Mouse (Mus musculus) brain, adult 2 months (tissue): ENCODE results near the gene Idua.
"Not testable (repeated sequence)": the region's sequence is repeated elsewhere in the genome, so short reads cannot be mapped to it uniquely, and the experiment has no call there.

ENCODE experiments used
- DNase-seq: peaks from one replicate; pipeline ENCODE4 v3.0.0; 2011; ENCODE audit warnings: low read depth, low spot score

Gene Idua

GRCm38 (mm10) chr5:108659698-108660631 lies at the start of gene Idua:
Idua (plus strand) TSS chr5:108660331.
- peak; percentile 24 for DNase-seq

- DNase-seq, result no peak
Measured at GRCm38 (mm10) chr5:108610426-108610825, 49.7 kb upstream of the Idua start.

GRCm38 (mm10) chr5:108621870-108622269 lies 38.3 kb upstream of the Idua start:
- peak; percentile 67 for DNase-seq

DNA sequence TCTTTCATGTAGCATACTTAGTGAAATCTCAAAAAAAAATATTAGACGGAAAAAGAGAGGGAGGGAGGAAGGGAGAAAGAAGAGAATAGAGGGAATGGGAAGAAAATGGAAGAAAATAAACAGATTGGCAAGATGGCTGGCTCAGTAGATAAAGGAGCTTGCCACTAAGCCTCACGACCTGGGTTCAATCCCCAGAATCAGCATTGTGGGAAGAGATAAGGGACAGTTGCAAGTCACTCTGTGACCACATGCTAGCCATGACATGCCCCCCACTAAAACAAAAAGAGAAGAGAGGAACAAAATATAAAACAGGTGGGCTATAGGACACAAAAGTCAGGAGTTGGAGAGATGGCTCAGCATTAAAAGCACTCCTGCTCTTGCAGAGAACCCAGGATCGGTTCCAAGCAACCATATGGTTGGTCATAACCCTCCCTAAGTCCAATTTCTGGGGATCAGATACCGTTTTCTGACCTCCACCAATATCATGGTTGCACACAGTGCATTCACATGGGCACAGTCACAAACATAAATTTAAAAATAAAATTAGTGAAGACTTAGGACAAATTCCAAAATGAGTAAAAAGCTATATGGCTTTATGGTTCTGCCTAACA lies 34.0 kb upstream of the Idua start:
- peak; percentile 65 for DNase-seq

- no peak for DNase-seq
Measured at GRCm38 (mm10) chr5:108628891-108629633, 31.1 kb upstream of the Idua start.

DNA sequence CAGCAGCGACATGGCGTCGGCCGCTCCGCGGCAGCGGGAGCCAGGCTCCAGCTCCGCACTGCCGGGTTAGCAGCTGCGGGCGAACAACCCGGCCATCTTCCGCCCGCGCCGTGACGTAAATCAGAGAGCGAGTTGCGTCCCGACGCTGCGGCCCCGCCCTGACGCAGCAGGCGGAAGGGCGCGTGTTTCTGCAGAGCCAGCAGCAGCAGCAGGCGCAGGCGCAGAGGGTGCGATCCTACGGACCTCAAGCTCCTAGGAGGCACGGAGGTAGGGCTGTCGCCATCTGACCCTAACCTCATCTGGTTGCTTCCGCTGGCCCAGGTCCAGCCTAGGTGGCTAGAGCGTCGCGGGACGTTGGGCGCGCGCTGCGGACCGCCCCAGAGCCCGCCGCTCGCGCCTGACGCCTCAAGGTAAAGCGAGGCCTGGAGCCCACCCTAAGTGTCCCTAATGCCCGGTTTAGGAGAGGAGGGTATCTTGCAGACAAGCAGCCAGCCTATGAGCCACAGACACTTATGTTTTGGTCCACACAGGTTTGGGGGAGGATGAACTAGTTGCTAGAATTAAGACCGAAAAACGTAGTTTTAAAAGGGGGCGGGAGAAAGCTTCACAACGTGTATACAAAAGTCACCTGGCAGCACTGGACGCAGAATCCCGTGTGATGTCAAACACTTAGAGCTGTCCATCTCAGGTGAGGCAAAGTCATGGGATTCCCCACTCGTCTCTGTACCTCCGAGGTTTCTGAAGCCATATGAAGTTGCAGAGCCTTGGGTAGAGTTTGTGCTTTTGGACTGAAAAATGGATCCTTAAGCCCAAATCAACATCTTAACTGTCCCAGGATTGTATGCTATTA lies 30.3 kb upstream of the Idua start, which contains the start of the genes Gak and Tmem175:
TSS of gene Gak (minus strand) at position 122 of the 850 bp plus-strand sequence.
TSS of gene Tmem175 (plus strand) at position 137 of the 850 bp plus-strand sequence.
- DNase-seq, result peak; percentile 99

DNA sequence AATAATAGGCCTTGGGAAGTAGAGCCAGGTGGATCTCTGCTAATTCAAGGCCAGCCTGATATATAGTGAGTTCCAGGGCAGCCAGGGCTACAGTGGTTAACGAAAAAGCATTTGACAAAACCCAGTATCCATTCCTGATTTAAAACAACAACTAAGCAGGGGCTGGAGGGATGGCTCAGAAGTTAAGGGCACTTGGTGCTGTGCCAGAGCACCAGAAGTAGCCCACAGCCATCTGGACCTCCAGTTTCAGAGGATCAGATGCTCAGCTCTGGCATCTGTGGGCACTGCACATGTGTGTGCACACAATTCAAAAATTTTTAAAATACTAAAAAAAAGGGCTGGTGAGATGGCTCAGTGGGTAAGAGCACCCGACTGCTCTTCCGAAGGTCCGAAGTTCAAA lies 26.5 kb upstream of the Idua start:
- no peak for DNase-seq

GRCm38 (mm10) chr5:108634088-108634487 lies 26.0 kb upstream of the Idua start:
- not testable (repeated sequence) for DNase-seq

- no peak for DNase-seq
Measured at GRCm38 (mm10) chr5:108636172-108636571, 24.0 kb upstream of the Idua start.

DNA sequence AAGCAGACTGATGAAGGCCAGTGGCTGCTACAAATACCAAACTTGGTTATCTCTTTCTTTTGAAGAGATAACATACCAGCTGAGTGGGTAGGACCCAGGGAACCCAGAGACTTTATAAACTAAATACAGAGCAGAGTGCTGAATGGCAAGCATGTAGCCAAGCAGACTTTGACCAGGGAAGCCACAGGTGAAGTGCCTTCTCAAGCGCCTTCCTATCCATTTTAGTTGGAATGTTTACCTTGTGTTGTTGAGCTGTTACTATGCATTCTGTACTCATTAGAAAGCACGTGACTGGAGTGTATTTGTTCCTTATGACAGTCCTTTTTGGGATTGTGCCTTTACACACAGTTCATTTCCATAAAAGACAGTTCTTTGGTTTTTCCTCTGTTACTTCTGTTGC lies 16.5 kb upstream of the Idua start:
- no peak for DNase-seq

- peak; percentile 80 for DNase-seq
Measured at GRCm38 (mm10) chr5:108645651-108646342, 14.3 kb upstream of the Idua start.

DNA sequence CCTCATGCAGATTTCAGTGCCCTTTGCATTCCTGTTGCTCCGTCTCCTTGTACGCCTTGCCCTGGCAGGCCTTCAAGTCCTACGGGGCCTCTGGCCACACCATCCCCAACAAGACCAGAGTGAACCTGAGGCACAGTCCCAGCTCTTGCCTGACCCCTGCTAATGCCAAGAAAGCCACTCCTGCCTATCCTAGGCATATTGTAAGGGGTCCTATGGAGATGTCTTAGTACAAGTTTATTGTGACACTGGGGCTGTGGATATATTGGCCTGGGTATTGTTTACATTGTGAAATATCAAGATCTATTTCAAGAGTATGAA lies 13.8 kb upstream of the Idua start:
- no peak for DNase-seq

- DNase-seq, result no peak
Measured at GRCm38 (mm10) chr5:108647311-108647710, 12.8 kb upstream of the Idua start.

- no peak for DNase-seq
Measured at GRCm38 (mm10) chr5:108647820-108648465, 12.2 kb upstream of the Idua start.

DNA sequence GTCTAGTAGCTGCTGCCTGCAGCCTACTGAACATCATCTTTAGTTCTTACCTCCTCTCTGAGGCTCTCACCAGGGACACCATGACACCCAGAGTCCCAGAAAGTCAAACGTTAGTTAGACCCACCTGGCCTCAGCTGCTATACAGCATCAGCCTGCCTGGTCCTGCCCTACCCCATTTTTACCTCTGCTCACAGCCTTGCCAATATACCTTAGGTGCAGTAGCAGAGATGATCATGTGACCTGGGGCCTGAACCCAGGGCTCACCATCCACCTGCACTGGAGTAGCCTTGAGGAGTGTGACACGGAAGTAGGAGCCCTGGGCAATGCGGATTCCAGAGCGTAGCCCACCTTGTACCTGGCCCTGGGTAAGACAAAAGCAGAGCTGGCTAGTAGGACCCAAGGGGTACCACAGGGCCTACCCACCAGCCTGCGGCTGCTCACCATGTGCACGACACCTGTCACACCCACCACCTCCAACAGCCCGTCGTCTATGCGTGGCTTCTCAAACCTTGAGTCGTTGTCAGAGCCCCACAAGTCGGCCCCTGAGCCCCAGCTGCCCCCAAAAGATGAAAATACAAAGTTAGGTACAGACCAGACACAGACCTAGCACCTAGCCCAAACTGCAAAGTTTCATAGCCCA lies 11.1 kb upstream of the Idua start:
- DNase-seq, result no peak

DNA sequence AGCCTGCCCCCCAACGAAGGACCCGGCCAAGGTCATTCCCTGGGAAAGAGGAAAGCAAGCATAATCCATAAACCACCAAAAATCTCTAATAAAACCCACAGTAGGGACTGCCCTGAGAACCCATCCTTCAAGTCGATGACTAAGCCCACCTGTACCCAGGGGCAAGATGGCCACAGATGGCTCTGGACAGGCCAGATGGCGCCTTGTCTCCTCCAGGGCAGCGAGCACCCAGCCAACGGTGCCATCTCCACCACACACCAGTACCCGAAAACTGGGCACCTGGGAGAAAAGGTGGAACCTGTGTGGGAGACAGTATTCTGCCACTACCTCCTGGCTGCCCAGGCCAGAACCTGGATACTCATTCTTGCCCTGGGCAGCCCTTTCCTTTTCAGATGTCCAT lies 9.8 kb upstream of the Idua start:
- DNase-seq, result peak; percentile 75

GRCm38 (mm10) chr5:108651136-108651720 lies 8.9 kb upstream of the Idua start:
- no peak for DNase-seq

DNA sequence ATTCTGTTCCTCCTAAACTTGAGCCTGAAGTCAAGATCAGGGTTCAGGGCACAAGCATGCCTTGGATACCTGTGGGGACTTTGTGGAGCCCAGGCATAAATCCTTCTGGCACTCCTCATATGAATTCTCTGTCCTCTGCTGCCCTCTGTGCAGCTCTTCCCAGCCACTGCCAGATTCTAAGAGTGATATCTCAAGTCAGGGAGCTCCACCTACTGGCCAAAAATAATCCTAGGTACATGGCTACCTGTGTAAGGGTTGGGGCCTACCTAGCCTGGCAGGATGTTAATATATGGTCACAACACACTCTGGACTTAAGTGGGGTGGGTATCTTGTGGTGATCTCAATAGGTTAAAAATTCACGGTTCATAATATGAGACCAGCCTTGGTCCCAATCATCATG lies 8.3 kb upstream of the Idua start:
- peak; percentile 93 for DNase-seq

DNA sequence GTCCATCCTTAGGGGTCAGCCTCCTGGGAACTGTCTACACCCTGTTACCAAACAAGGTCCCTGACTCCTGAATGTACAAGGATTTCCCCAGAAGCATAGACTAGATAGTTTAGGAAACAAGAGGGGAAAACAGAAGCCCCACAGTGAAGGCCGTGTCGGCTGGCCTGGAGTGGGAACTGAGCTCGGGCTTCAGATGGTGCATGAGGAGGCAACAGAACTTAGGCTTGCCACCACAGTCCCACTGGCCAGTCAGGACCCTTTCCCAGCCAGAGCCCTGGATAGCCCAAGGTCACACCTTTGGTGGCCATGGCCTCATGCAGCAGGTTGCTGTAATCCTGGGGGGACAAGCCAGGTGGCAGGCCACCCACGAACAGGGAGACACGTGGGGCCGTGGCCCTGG lies 6.8 kb upstream of the Idua start:
- no peak for DNase-seq
